Mouse (Mus musculus) forebrain, postnatal 0 days (tissue): ENCODE measurements at regions not wholly inside any gene's neighbourhood (a gene's known extent, or its start where the extent isn't known, plus 50 kb on each side); places are given as distances from the start of the nearest gene placed in this dataset.

Experiments
- ATAC-seq: fragments of 200-750 bp; cut with Nextera tagmentation; 2 replicates; pipeline ENCODE4 v1.8.0; 2017; ENCODE audit warnings: mild to moderate bottlenecking, moderate library complexity
- DNase-seq: peaks from one replicate; pipeline ENCODE4 v3.0.0-alpha.2; 2015
- H3K27ac ChIP-seq: fragments of 300-500 bp; sonication (generic); 2 replicates; pipeline ENCODE4 v1.5.1; 2014; ENCODE audit warnings: low read depth, mild to moderate bottlenecking, antibody characterized with exemption, low read length, moderate library complexity, mixed read lengths
- H3K27me3 ChIP-seq: fragments of 300-500 bp; sonication (generic); 2 replicates; pipeline ENCODE4 v1.6.1; 2014; ENCODE audit warnings: mild to moderate bottlenecking, low read length, mixed read lengths; ENCODE audit not compliant: insufficient read depth
- H3K36me3 ChIP-seq: fragments of 300-500 bp; sonication (generic); 2 replicates; pipeline ENCODE4 v1.6.1; 2014; ENCODE audit warnings: mild to moderate bottlenecking, moderate library complexity; ENCODE audit not compliant: insufficient read depth
- H3K4me1 ChIP-seq: fragments of 300-500 bp; sonication (generic); 2 replicates; pipeline ENCODE4 v1.6.1; 2014; ENCODE audit warnings: antibody characterized with exemption; ENCODE audit not compliant: insufficient read depth
- H3K4me2 ChIP-seq: fragments of 300-500 bp; sonication (generic); 2 replicates; pipeline ENCODE4 v1.6.1; 2014; ENCODE audit warnings: low read depth, mild to moderate bottlenecking, moderate library complexity
- H3K4me3 ChIP-seq: fragments of 300-500 bp; sonication (generic); 2 replicates; pipeline ENCODE4 v1.5.1; 2014; ENCODE audit warnings: low read depth, low read length, mixed read lengths
- H3K9ac ChIP-seq: fragments of 300-500 bp; sonication (generic); 2 replicates; pipeline ENCODE4 v1.6.1; 2014; ENCODE audit warnings: mild to moderate bottlenecking
- H3K9me3 ChIP-seq: fragments of 300-500 bp; sonication (generic); 2 replicates; pipeline ENCODE4 v1.6.1; 2016; ENCODE audit warnings: low read length
- CTCF ChIP-seq: sonication (generic); IDR thresholded peaks from 2 replicates; pipeline ENCODE4 v1.5.1; 2016; ENCODE audit warnings: antibody characterized with exemption, control low read depth, low read depth
- WGBS: fragments of 180-500 bp; shearing (Covaris S2); extraction: QIAGEN DNeasy Blood & Tissue Kit; methylation state at CpG from one replicate; pipeline ENCODE4 v1.1.7; 2014; 5-methylcytosine and 5-hydroxymethylcytosine counted together

DNA sequence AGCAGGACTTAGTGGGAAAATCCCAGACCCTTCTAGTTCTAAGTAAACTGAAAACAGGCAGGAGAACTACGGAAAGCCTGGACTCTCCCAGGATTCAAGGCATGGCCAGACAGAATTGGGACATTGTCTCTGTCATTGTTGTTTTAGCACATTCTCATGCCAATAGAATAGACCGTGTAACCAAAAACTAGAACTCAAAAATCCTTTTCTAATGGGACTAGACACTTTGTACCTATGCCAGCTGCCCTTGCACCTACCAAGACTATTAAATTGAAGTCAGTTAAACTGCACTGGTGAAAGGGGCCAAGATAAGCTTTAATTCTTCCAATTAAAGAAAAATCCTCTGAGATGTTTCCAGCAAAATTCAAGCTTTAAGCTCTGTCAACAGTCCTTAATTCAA lies 189.8 kb downstream of the Pfkfb3 start:
- H3K27ac ChIP-seq = no peak overlapping the region
- H3K36me3 ChIP-seq = no peaks in the 10 kb centered on the region
- H3K4me3 ChIP-seq = no peak overlapping the region
- WGBS = 57% methylated on average over 2 of the region's 2 CpGs
- TF ChIP-seq CTCF = no peak
- no peaks in the 10 kb centered on the region for H3K4me1 ChIP-seq
- no peak overlapping the region for H3K9ac ChIP-seq
- ATAC-seq = no peak
- no peaks in the 10 kb centered on the region for H3K27me3 ChIP-seq
- H3K4me2 ChIP-seq = no peak overlapping the region
- DNase-seq = no peak
- H3K9me3 ChIP-seq = no peaks in the 10 kb centered on the region

DNA sequence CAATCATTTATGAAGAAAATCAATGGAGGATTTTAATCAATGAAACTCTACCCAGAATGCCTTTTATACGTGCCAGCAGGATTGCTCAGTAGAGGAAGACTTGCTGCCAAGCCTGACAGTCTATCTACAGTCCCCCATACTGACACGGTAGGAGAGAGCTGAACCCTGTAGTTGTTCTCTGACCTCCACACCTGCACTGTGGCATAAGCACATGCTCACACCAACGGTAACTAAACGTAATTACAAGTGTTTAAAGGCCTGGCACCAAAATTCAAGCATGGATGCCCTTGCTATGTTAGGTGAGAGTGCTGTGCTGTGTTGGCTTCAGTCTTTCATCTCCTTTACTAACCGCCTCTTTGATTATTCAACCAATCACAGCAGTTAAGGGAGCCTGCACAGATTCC lies 190.8 kb downstream of the Pfkfb3 start:
- DNase-seq (no peak), ATAC-seq (peak; percentile 51)
- H3K36me3 ChIP-seq = no peaks in the 10 kb centered on the region
- no peak overlapping the region for H3K27ac ChIP-seq
- 32% methylated on average over 5 of the region's 5 CpGs for WGBS
- no peaks in the 10 kb centered on the region for H3K4me1 ChIP-seq
- TF ChIP-seq CTCF = no peak
- no peak overlapping the region for H3K4me3 ChIP-seq
- H3K4me2 ChIP-seq = no peak overlapping the region
- H3K9me3 ChIP-seq = no peaks in the 10 kb centered on the region
- no peak overlapping the region for H3K9ac ChIP-seq
- H3K27me3 ChIP-seq = no peaks in the 10 kb centered on the region

DNA sequence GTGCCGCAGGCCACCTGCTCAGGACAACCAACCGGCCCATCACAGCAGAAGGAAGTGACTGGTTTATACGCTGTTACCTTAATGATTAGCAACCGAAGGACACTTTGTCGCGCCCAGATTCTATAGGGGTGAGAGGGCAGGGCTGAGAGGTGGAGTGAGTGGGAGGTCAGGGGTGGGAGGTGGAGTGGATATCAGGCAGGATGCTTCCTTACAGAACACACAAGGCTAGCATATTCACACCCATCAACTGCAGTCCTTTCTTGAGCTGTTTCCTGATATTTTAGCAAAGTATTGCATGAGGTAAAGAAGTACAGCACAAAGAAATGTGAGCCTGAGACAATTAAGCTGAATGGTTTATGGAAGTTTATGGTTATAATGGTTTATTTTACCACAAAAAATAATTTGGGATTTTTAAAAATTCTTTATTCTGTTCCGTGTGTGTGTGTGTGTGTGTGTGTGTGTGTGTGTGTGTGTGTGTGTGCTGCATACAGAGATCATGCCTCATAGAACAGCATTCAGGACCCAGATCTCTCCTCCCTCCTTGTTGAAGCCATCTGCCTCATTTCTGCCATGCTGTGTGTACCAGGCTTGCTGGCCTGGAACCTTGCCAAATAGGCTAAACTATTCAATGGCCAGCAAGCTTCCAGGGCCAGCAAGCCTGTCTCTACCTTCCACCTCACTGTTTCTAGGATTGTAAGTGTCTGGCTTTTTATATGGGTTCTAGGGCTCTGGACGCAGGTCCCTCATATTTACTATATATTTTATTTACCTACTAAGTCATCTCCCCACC lies 190.5 kb downstream of the Prkcq start:
- 65% methylated on average over 8 of the region's 8 CpGs for WGBS
- Histone ChIP-seq H3K4me2 (no peak overlapping the region), H3K4me3 (no peak overlapping the region), H3K27ac (no peak overlapping the region), H3K4me1 (no peaks in the 10 kb centered on the region), H3K9me3 (no peaks in the 10 kb centered on the region), H3K27me3 (no peaks in the 10 kb centered on the region), H3K36me3 (no peaks in the 10 kb centered on the region), H3K9ac (no peak overlapping the region)
- DNase-seq = peak; percentile 60
- no peak for TF ChIP-seq CTCF
- ATAC-seq = peak; percentile 88

DNA sequence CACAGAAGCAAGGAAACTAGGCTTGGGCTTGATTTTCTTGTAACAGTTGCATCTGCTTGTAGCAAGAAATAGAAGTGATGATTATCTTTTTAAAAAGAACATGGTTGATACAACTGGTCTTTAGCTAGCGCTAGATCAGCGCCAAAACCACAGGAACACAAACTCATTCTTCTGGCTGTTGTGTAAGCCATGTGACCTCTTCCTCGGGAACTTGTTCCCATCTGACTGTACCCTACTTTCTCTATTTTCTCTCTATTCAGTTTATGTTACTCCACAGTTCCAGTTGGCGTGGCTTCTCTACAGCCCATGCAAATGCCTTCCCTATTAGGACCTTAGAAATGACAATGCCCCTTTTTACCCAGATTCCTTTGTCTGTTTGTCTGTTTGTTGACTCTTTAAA lies 187.4 kb downstream of the Prkcq start:
- Histone ChIP-seq H3K4me1 (no peaks in the 10 kb centered on the region), H3K36me3 (no peaks in the 10 kb centered on the region), H3K9ac (no peak overlapping the region), H3K4me3 (no peak overlapping the region), H3K4me2 (no peak overlapping the region), H3K9me3 (no peaks in the 10 kb centered on the region), H3K27ac (no peak overlapping the region), H3K27me3 (no peaks in the 10 kb centered on the region)
- no peak for TF ChIP-seq CTCF
- DNase-seq = no peak
- ATAC-seq = no peak
- 79% methylated on average over 4 of the region's 4 CpGs for WGBS

GRCm38 (mm10) chr2:11356714-11357113 lies 184.8 kb downstream of the Prkcq start:
- 84% methylated on average over 5 of the region's 5 CpGs for WGBS

DNA sequence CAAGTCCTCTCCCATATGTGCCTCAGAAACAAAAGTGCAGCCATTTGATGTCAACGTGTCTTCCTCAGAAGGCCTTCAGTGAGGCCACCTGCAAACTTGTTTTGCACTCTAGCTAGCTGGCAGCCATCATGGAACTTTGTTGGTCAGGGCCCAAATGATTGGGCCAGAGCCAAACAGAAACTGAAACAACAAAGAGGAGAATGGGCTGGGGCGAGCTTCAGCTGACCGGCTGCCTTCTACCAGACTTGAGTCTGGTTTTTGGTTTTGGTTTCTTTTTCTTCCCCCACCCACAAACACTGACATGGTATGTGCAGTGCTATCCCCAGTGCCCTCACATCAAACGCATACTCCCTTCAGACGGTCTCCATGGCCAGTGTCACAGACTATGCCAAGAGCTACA lies 183.7 kb downstream of the Prkcq start:
- no peak for TF ChIP-seq CTCF
- H3K27ac ChIP-seq = no peak overlapping the region

More at GRCm38 (mm10) chr2:11356714-11357113, 184.8 kb downstream of the Prkcq start:
- Histone ChIP-seq H3K4me2 (no peak overlapping the region), H3K9ac (no peak overlapping the region), H3K4me3 (no peak overlapping the region), H3K4me1 (no peaks in the 10 kb centered on the region), H3K36me3 (no peaks in the 10 kb centered on the region), H3K27me3 (no peaks in the 10 kb centered on the region), H3K27ac (no peak overlapping the region), H3K9me3 (no peaks in the 10 kb centered on the region)
- DNase-seq = no peak
- no peak for TF ChIP-seq CTCF
- ATAC-seq = no peak

More for the DNA sequence above, 183.7 kb downstream of the Prkcq start:
- no peaks in the 10 kb centered on the region for H3K4me1 ChIP-seq
- no peaks in the 10 kb centered on the region for H3K36me3 ChIP-seq
- ATAC-seq = no peak
- no peak overlapping the region for H3K4me3 ChIP-seq
- H3K27me3 ChIP-seq = no peaks in the 10 kb centered on the region
- DNase-seq = no peak
- 88% methylated on average over 5 of the region's 5 CpGs for WGBS
- no peak overlapping the region for H3K4me2 ChIP-seq
- H3K9ac ChIP-seq = no peak overlapping the region
- no peaks in the 10 kb centered on the region for H3K9me3 ChIP-seq
